18 mouse cellular contexts compared by ENCODE assay signal in the genomic region with DNA sequence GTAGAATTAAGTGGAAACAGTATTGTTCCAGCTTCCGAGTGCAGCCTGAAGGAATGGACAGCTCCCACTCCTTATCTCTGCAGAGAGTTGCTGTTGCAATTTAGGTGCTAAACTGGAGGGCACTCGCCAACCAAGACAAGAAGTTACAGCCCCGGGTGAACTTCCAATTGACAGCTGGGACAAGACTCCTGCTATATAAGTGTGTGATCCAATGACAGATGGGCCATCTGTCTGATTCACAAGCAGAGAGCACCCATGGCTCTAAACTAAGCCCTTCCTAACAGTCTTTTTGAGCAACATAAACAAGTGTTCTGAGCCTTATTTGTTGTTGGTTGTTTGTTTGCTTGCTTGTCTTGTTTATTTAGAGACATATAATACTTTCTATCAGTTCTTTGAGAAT.
"Had no signal": no experiment of that assay in that cellular context is flagged by ENCODE, and none has a peak within 500 bp of the region (broad histone marks: within the 10 kb centered on the region; RNA-seq: fewer than 3 reads in every experiment).

No protein-coding gene starts in this region.

- H3K27ac ChIP-seq: midbrain, embryonic 10.5 days; midbrain, embryonic 12.5 days; neural tube, embryonic 13.5 days; neural tube, embryonic 15.5 days had no signal

- H3K9ac ChIP-seq: lung, embryonic 14.5 days; midbrain, embryonic 12.5 days; neural tube, embryonic 13.5 days; neural tube, embryonic 15.5 days had no signal

- H3K4me3 ChIP-seq: midbrain, embryonic 10.5 days; midbrain, embryonic 12.5 days; myocyte; neural tube, embryonic 13.5 days; neural tube, embryonic 15.5 days had no signal

- H3K36me3 ChIP-seq: midbrain, embryonic 10.5 days; midbrain, embryonic 12.5 days; neural tube, embryonic 13.5 days; neural tube, embryonic 15.5 days had no signal

- DNase-seq: lung, adult 18-20 months; lung, embryonic 14.5 days; lung, postnatal 10 days; lung, postnatal 4 days; midbrain, embryonic 14.5 days; right cerebral cortex, adult 18-20 months; right cerebral cortex, postnatal 25 days; right cerebral cortex, postnatal 4 days; spleen, adult 18-20 months; thymus, adult 18-20 months; thymus, postnatal 25 days; thymus, postnatal 4 days had no signal

- H3K4me2 ChIP-seq: lung, embryonic 14.5 days; midbrain, embryonic 12.5 days; neural tube, embryonic 13.5 days; neural tube, embryonic 15.5 days had no signal

- H3K9me3 ChIP-seq: midbrain, embryonic 10.5 days; midbrain, embryonic 12.5 days; neural tube, embryonic 13.5 days; neural tube, embryonic 15.5 days had no signal

- ATAC-seq: midbrain, embryonic 16.5 days had no signal
